Mouse (Mus musculus) midbrain, postnatal 0 days (tissue): ENCODE results near the gene Ralgapb. TPM values are rescaled to one million over a fixed set of nuclear protein-coding genes. Genes with fewer than 3 reads are reported as not detected.
A peak's percentile ranks its signal among the peaks of the same experiment; 100 is the strongest.

Source experiments
- ATAC-seq: fragments of 200-750 bp; cut with Nextera tagmentation; 2 replicates; pipeline ENCODE4 v1.8.0; 2017; ENCODE audit warnings: moderate number of reproducible peaks, mild to moderate bottlenecking, moderate TSS enrichment, moderate library complexity; ENCODE audit not compliant: low FRiP score
- DNase-seq: peaks from one replicate; pipeline ENCODE4 v3.0.0-alpha.2; 2015; ENCODE audit warnings: low spot score
- H3K27ac ChIP-seq: fragments of 300-500 bp; sonication (generic); 2 replicates; pipeline ENCODE4 v1.5.1; 2014; ENCODE audit warnings: low read depth, mild to moderate bottlenecking, low read length, mixed read lengths
- H3K27me3 ChIP-seq: fragments of 300-500 bp; sonication (generic); 2 replicates; pipeline ENCODE4 v1.6.1; 2014; ENCODE audit warnings: low read length, control low read depth, mixed read lengths; ENCODE audit not compliant: insufficient read depth
- H3K36me3 ChIP-seq: fragments of 300-500 bp; sonication (generic); 2 replicates; pipeline ENCODE4 v1.6.1; 2014; ENCODE audit warnings: low read length, control low read depth, mixed read lengths; ENCODE audit not compliant: insufficient read depth
- H3K4me1 ChIP-seq: fragments of 300-500 bp; sonication (generic); 2 replicates; pipeline ENCODE4 v1.6.1; 2014; ENCODE audit warnings: mild to moderate bottlenecking, control low read depth, antibody characterized with exemption, low read length, mixed read lengths; ENCODE audit not compliant: insufficient read depth
- H3K4me2 ChIP-seq: fragments of 300-500 bp; sonication (generic); 2 replicates; pipeline ENCODE4 v1.6.1; 2014; ENCODE audit warnings: low read depth, mild to moderate bottlenecking, low read length, mixed read lengths; ENCODE audit not compliant: poor library complexity, severe bottlenecking
- H3K4me3 ChIP-seq: fragments of 300-500 bp; sonication (generic); 2 replicates; pipeline ENCODE4 v1.5.1; 2014; ENCODE audit warnings: low read depth, mild to moderate bottlenecking, low read length, moderate library complexity
- H3K9ac ChIP-seq: fragments of 300-500 bp; sonication (generic); replicated peaks from 2 replicates; pipeline ENCODE4 v1.6.1; 2014; ENCODE audit warnings: mild to moderate bottlenecking, low read length, moderate library complexity, mixed read lengths; ENCODE audit not compliant: poor library complexity, severe bottlenecking
- H3K9me3 ChIP-seq: fragments of 300-500 bp; sonication (generic); 2 replicates; pipeline ENCODE4 v1.6.1; 2016; ENCODE audit warnings: low read length, control low read depth
- CTCF ChIP-seq: IDR thresholded peaks from 2 replicates; pipeline ENCODE4 v1.5.1; 2016; ENCODE audit warnings: antibody characterized with exemption, mild to moderate bottlenecking
- WGBS: fragments of 180-500 bp; shearing (Covaris S2); extraction: QIAGEN DNeasy Blood & Tissue Kit; methylation state at CpG from one replicate; pipeline ENCODE4 v1.1.7; 2014; 5-methylcytosine and 5-hydroxymethylcytosine counted together
- polyA plus RNA-seq: library from polyadenylated mRNA; unstranded; fragments of >200 nt; fragmentation: Nextera tagmentation; extraction: Ambion mirVana; gene quantifications from 2 replicates; pipeline ENCODE4 v1.2.1, GENCODE M21; 2015
- total RNA-seq: library from RNA; depleted of rRNA; stranded (reverse); fragments of >200 nt; gene quantifications from 2 replicates; pipeline ENCODE4 v1.2.3, GENCODE M21; 2014

The Ralgapb gene
- total and polyA plus RNA-seq, 2 experiments from 2014 or later: 17.7 to 59.0 TPM

DNA sequence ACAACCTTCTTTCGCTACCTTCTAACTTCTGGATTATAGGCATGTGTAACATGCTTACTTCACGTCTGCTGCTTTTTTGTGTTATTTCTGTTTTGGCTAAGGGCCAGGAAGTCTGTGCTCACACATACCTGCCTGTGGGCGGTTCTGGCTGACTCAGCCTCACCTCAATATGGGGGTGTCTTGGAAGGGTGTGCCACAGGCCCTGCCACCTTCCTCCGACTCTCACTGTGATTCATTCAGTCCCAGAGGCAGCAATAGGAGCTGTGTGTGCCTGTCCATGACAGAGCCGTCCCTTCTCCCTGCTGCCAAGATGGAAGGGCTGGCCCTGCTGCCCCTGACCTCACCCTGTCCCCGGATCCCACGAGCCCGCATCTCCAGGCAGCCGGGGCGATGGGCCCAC, 102.9 kb downstream of the Ralgapb start, which contains the start of gene Arhgap40:
Gene Arhgap40 (plus strand): TSS at position 269 of the 400 bp plus-strand sequence.
- Histone ChIP-seq H3K27me3 (no peaks in the 10 kb centered on the region), H3K4me2 (no peak within 1 kb of the TSS), H3K4me3 (no peak within 1 kb of the TSS), H3K9me3 (no peaks in the 10 kb centered on the region), H3K27ac (no peak within 1 kb of the TSS), H3K4me1 (no peaks in the 10 kb centered on the region), H3K9ac (no peak within 1 kb of the TSS), H3K36me3 (no peaks in the 10 kb centered on the region)
- ATAC-seq (no peak), DNase-seq (no peak)
- 90% methylated on average over 10 of the region's 10 CpGs for WGBS
- TF ChIP-seq CTCF: no peak

DNA sequence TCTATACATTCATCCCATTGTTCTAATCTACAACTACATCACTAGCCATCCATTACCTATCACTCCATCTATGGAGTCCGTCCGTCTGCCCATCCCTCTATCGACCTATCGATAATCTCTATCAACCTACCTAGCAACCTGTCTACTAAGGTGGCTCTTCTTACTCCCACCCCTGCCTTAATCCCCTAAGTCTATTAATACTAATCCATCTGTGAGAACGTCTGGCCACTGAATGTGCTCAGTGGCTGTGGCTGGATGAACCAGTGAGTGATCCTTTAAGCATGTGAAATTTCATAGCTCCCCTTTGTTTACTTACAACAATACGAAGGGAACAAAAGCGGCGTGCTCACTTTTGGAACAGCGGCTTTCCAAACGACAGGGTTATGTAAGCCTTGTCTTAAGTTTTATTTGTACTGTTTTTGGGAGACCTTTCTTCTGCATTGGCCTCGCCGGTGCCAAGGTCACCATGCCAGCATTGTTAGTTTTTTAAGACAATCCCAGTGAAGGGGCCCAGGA, 104.2 kb downstream of the Ralgapb start:
- no peak overlapping the region for H3K4me2 ChIP-seq
- ATAC-seq (no peak), DNase-seq (no peak)
- no peak overlapping the region for H3K27ac ChIP-seq
- H3K9ac ChIP-seq: no peak overlapping the region
- no peak for TF ChIP-seq CTCF
- 65% methylated on average over 12 of the region's 12 CpGs for WGBS
- H3K4me3 ChIP-seq: no peak overlapping the region
- H3K9me3 ChIP-seq: no peaks in the 10 kb centered on the region
- H3K36me3 ChIP-seq: no peaks in the 10 kb centered on the region
- no peaks in the 10 kb centered on the region for H3K27me3 ChIP-seq
- no peaks in the 10 kb centered on the region for H3K4me1 ChIP-seq

GRCm38 (mm10) chr2:158518583-158518982, 108.9 kb downstream of the Ralgapb start:
- no peak overlapping the region for H3K9ac ChIP-seq
- DNase-seq: no peak
- 55% methylated on average over 6 of the region's 6 CpGs for WGBS
- no peaks in the 10 kb centered on the region for H3K27me3 ChIP-seq
- H3K4me1 ChIP-seq: no peaks in the 10 kb centered on the region
- H3K9me3 ChIP-seq: no peaks in the 10 kb centered on the region
- no peaks in the 10 kb centered on the region; the same call in 1 of the 2 replicates for H3K36me3 ChIP-seq
- H3K4me3 ChIP-seq: no peak overlapping the region
- H3K4me2 ChIP-seq: no peak overlapping the region
- TF ChIP-seq CTCF: 0 out of 2 replicates have a peak, but pooled peaks have one; percentile 4
- ATAC-seq: no peak
- H3K27ac ChIP-seq: no peak overlapping the region

- Histone ChIP-seq H3K36me3 (no peaks in the 10 kb centered on the region; the same call in 1 of the 2 replicates), H3K4me2 (no peak overlapping the region), H3K4me3 (no peak overlapping the region), H3K9ac (no peak overlapping the region), H3K4me1 (no peaks in the 10 kb centered on the region), H3K9me3 (no peaks in the 10 kb centered on the region), H3K27me3 (no peaks in the 10 kb centered on the region), H3K27ac (no peak overlapping the region)
- ATAC-seq (no peak), DNase-seq (no peak)
- 84% methylated on average over 11 of the region's 11 CpGs for WGBS
- TF ChIP-seq CTCF: no peak
These were observed 109.4 kb downstream of the Ralgapb start for GRCm38 (mm10) chr2:158519071-158519470.

DNA sequence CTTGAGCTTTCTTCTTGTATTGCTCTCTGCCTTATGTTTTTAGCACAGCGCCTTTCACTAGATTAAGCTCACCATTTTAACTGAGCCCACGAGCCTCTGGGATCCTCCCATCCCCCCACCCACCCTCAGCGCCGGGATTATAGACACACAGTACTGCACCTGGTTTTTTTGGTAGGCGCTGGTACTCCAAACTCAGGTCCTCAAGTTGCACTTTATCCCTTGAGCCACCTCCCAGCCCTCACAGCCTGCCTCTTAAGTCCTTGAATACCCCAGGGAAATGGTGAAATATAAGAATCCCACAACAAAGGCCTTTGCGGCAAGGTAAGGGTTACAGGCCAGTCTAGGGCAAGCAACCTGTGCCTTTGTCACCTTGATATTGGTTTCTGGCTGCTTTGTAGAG, 110.2 kb downstream of the Ralgapb start:
- Histone ChIP-seq H3K27ac (no peak overlapping the region), H3K27me3 (no peaks in the 10 kb centered on the region), H3K4me1 (no peaks in the 10 kb centered on the region), H3K36me3 (no peaks in the 10 kb centered on the region; the same call in 1 of the 2 replicates), H3K9ac (no peak overlapping the region), H3K4me2 (no peak overlapping the region), H3K4me3 (no peak overlapping the region), H3K9me3 (no peaks in the 10 kb centered on the region)
- WGBS: 83% methylated on average over 6 of the region's 6 CpGs
- no peak for ATAC-seq
- no peak for TF ChIP-seq CTCF
- DNase-seq: no peak

GRCm38 (mm10) chr2:158523060-158523459, 113.4 kb downstream of the Ralgapb start:
- H3K36me3 ChIP-seq: no peaks in the 10 kb centered on the region; the same call in 1 of the 2 replicates
- H3K4me1 ChIP-seq: no peaks in the 10 kb centered on the region
- no peak for TF ChIP-seq CTCF
- no peak overlapping the region for H3K4me2 ChIP-seq
- H3K27me3 ChIP-seq: no peaks in the 10 kb centered on the region
- no peak overlapping the region for H3K4me3 ChIP-seq
- no peak for ATAC-seq
- 81% methylated on average over 8 of the region's 8 CpGs for WGBS
- H3K9ac ChIP-seq: no peak overlapping the region
- H3K27ac ChIP-seq: no peak overlapping the region
- DNase-seq: no peak
- no peaks in the 10 kb centered on the region for H3K9me3 ChIP-seq
